Mouse (Mus musculus) thymus, postnatal 4 days (tissue): ENCODE results near the gene Wasf2.

Experiments used
- DNase-seq: peaks from one replicate; pipeline ENCODE4 v3.0.0; 2021

Wasf2 gene

GRCm38 (mm10) chr4:133242710-133243109, 112.4 kb downstream of the Wasf2 start:
- DNase-seq = no peak

GRCm38 (mm10) chr4:133243538-133243937, 113.2 kb downstream of the Wasf2 start:
- DNase-seq = no peak

- no peak for DNase-seq
Measured at GRCm38 (mm10) chr4:133244289-133244688, 114.0 kb downstream of the Wasf2 start.

GRCm38 (mm10) chr4:133247072-133247471, 116.8 kb downstream of the Wasf2 start:
- no peak for DNase-seq

- DNase-seq = no peak
Measured at GRCm38 (mm10) chr4:133247806-133248449, 117.6 kb downstream of the Wasf2 start.
